Mouse (Mus musculus) C2C12 (cell line): Measurements from ENCODE around the gene 9530077C05Rik. TPM values are rescaled to one million over a fixed set of nuclear protein-coding genes. Genes with fewer than 3 reads are reported as not detected.
A peak's percentile ranks its signal among the peaks of the same experiment; 100 is the strongest.

ENCODE experiments used
- H3K27me3 ChIP-seq: one replicate; pipeline ENCODE4 v1.6.1; 2011; ENCODE audit not compliant: control insufficient read depth, insufficient read depth, insufficient read length
- H3K36me3 ChIP-seq: one replicate; pipeline ENCODE4 v1.6.1; 2011; ENCODE audit not compliant: control insufficient read depth, insufficient read depth
- H3K4me3 ChIP-seq: one replicate; pipeline ENCODE4 v1.5.1; 2011; ENCODE audit warnings: mild to moderate bottlenecking, control low read depth; ENCODE audit not compliant: poor library complexity, insufficient read depth, severe bottlenecking
- H3K79me2 ChIP-seq: one replicate; pipeline ENCODE4 v1.6.1; 2011; ENCODE audit not compliant: control insufficient read depth, insufficient read depth
- H3K79me3 ChIP-seq: one replicate; pipeline ENCODE4 v1.6.1; 2011; ENCODE audit warnings: low read depth, control low read depth
- H3ac ChIP-seq: one replicate; pipeline ENCODE3; 2011; ENCODE audit warnings: low read depth; ENCODE audit not compliant: control insufficient read depth, insufficient read length
- CEBPB ChIP-seq: IDR thresholded peaks from one replicate; pipeline ENCODE4 v1.6.1; 2011; ENCODE audit warnings: low read depth, mild to moderate bottlenecking, control low read depth, moderate library complexity
- CTCF ChIP-seq: IDR thresholded peaks from one replicate; pipeline ENCODE4 v1.5.1; 2011; ENCODE audit not compliant: control insufficient read depth, insufficient read depth, insufficient read length
- FOSL1 ChIP-seq: IDR thresholded peaks from one replicate; pipeline ENCODE4 v1.8.0; 2011; ENCODE audit warnings: mild to moderate bottlenecking, low read length; ENCODE audit not compliant: poor library complexity, insufficient read depth, severe bottlenecking
- MAX ChIP-seq: IDR thresholded peaks from one replicate; pipeline ENCODE4 v1.6.1; 2011; ENCODE audit warnings: mild to moderate bottlenecking, control low read depth
- MYOD1 ChIP-seq: IDR thresholded peaks from one replicate; pipeline ENCODE4 v1.6.1; 2011; ENCODE audit warnings: low read depth; ENCODE audit not compliant: control insufficient read depth, insufficient read length
- MYOG ChIP-seq: IDR thresholded peaks from one replicate; pipeline ENCODE4 v1.6.1; 2011; ENCODE audit not compliant: control insufficient read depth, insufficient read length; ENCODE audit errors: extremely low read depth
- USF1 ChIP-seq: IDR thresholded peaks from one replicate; pipeline ENCODE4 v1.6.1; 2011; ENCODE audit warnings: low read depth, mild to moderate bottlenecking, control low read depth, moderate library complexity
- polyA plus RNA-seq: library from polyadenylated mRNA; unstranded; fragments of >200 nt; fragmentation: generic; extraction: Trizol; gene quantifications from one replicate; pipeline ENCODE4 v1.2.1, GENCODE M21; 2012; ENCODE audit warnings: missing spikeins

The 9530077C05Rik gene
- polyA plus RNA-seq, 1 experiment, result 1.0 TPM

DNA sequence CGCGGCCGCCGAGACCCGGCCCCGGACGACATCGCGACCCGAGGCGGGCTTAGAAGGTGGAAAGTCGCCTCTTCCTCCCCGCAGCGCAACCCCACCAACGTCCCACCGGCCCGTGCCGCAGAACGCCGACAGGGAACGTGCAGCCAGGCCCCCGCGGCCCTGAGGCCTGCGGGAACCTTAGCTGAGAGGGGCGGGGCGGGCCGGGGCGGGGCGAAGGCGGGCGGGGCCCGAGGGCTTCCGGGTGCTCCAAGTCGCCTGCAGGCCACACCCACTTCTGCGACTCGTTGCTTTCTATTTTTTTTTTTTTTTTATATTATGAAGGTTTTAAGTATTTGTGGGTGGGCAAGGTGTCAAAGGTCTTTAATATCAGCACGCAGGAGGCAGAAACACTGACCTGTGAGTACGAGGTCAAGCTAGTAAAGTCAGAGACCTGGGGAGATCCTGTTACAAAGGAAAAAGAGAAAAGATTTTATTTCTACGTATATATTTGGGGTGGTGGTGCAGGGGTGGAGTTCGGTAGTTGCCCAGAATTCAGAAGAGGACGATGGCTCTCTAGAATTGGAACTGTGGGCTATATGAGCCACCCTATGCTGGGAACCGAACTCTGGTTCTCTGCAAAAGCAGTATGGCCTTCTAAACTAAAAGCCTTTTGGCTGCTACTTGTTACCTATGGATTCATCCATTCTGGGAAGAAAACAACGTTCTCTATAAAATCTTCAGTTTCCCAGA is 57.0 kb downstream of the 9530077C05Rik start:
- peaks cover 10% of the 10 kb centered on the region for H3K36me3 ChIP-seq
- H3ac ChIP-seq, result peak overlapping the region; percentile 89
- H3K79me2 ChIP-seq, result peaks cover 22% of the 10 kb centered on the region
- TF ChIP-seq CTCF, result no peak
- TF ChIP-seq FOSL1, result no peak
- no peak for TF ChIP-seq CEBPB
- TF ChIP-seq MYOD1, result no peak
- TF ChIP-seq MAX, result no peak
- TF ChIP-seq MYOG, result no peak
- TF ChIP-seq USF1, result no peak
- H3K79me3 ChIP-seq, result peaks cover 4% of the 10 kb centered on the region
- H3K27me3 ChIP-seq, result no peaks in the 10 kb centered on the region
- peak overlapping the region; percentile 53 for H3K4me3 ChIP-seq

DNA sequence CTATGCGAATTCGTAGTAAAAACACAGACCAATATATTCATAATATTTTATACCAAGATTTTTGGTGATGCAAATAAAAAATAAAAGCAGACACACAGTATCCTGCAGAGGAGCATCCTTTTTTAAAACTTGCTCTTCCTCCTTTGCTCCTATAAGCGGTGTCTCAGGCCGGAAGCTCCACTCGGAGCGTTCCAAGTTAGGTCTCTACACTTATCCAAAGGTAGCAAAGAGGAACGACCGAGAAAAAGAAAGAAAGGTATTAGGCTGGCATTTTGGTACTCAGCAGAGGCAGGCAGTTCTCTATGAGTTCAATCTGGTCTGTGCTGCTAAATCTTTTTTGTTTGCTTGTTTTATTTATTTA is 57.6 kb downstream of the 9530077C05Rik start:
- no peaks in the 10 kb centered on the region for H3K27me3 ChIP-seq
- H3K79me2 ChIP-seq, result peaks cover 22% of the 10 kb centered on the region
- no peak overlapping the region for H3ac ChIP-seq
- H3K79me3 ChIP-seq, result peaks cover 4% of the 10 kb centered on the region
- H3K36me3 ChIP-seq, result peaks cover 10% of the 10 kb centered on the region
- TF ChIP-seq FOSL1 (no peak), CTCF (no peak), MYOG (no peak), MAX (no peak), USF1 (no peak), MYOD1 (no peak), CEBPB (no peak)
- no peak overlapping the region for H3K4me3 ChIP-seq

DNA sequence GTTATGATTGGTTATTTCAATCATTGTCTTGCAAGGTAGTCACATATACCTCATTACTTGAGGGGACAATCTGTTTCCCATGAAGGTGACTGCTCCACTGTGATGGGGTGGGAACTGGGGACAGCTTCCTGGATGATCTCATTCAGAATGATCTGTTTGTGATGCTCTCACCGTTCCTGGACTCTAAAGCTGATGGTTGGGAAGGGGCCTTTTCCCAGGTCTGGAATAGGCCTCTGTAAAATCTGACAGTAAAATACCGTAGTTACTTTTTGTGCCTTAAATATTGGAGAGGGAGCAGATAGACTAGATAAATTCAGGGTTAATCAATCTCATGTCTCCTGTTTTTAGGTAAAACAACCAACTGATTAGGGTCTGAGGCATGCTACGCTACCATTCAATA is 58.3 kb downstream of the 9530077C05Rik start, which contains the start of gene Rp9:
Rp9 (minus strand) TSS at position 101 of the 400 bp plus-strand sequence.
- Histone ChIP-seq H3K36me3 (peaks cover 10% of the 10 kb centered on the region), H3K79me2 (peaks cover 22% of the 10 kb centered on the region), H3K79me3 (peaks cover 4% of the 10 kb centered on the region), H3K27me3 (no peaks in the 10 kb centered on the region), H3K4me3 (no peak within 1 kb of the TSS), H3ac (no peak within 1 kb of the TSS)
- no peak for TF ChIP-seq MAX
- no peak for TF ChIP-seq MYOD1
- no peak for TF ChIP-seq FOSL1
- no peak for TF ChIP-seq MYOG
- TF ChIP-seq CEBPB, result no peak
- no peak for TF ChIP-seq CTCF
- TF ChIP-seq USF1, result no peak

DNA sequence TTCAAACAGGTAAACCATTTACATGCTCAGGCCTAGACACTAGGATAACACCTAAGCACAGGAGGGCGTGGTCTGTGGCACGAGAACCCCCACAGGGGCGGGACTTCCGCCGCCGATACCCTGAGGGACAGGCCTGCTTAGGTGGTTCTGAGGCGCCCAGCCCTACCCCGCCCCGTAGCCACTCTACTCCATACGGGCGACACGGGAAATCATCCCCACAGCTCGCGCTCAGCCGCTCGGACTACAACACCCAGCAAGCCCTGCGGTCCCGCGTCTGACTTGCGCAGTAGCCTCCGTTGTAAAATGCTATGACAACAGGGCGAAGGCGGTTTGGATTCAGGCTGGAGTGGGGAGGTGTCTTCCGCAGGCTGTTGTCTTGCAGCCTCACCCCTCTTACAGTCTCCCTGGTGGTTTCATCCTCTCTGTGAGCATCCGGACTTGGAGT is 64.1 kb downstream of the 9530077C05Rik start, which contains the start of gene Bbs9:
Bbs9 (plus strand) TSS at position 292 of the 445 bp plus-strand sequence.
- Histone ChIP-seq H3K79me3 (no peaks in the 10 kb centered on the region), H3K79me2 (no peaks in the 10 kb centered on the region), H3K4me3 (peak within 1 kb of the TSS; percentile 44), H3K27me3 (no peaks in the 10 kb centered on the region), H3K36me3 (no peaks in the 10 kb centered on the region), H3ac (peak within 1 kb of the TSS; percentile 69)
- TF ChIP-seq FOSL1 (no peak), MYOD1 (no peak)

GRCm38 (mm10) chr9:22476265-22476664 is 65.0 kb downstream of the 9530077C05Rik start:
- TF ChIP-seq USF1 (peak; percentile 64), CEBPB (no peak), MYOD1 (no peak), MYOG (no peak), MAX (no peak), FOSL1 (no peak)
- Histone ChIP-seq H3K27me3 (no peaks in the 10 kb centered on the region), H3K36me3 (no peaks in the 10 kb centered on the region)

DNA sequence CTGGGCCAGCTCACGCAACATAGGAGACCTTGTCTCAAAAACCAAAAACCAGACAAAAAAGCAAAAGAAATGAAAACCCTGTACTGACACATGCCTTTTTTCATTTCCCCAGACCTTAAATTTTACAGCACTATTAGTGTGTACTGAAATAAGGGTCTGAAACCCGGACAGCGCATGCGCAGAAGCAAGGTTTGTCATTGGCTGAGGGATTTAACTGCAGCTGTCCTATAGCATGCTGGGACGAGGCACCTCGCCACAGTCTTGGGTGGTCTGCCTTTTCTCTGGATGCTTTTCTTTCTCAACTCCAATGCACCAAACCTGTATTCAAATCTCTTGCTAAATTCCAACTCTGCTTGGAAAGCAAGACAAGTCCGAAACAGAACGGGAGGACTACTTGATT is 67.6 kb downstream of the 9530077C05Rik start:
- TF ChIP-seq MYOD1 (no peak), MAX (no peak), CTCF (no peak)
- Histone ChIP-seq H3K79me3 (no peaks in the 10 kb centered on the region), H3K36me3 (no peaks in the 10 kb centered on the region), H3K27me3 (no peaks in the 10 kb centered on the region), H3K79me2 (no peaks in the 10 kb centered on the region), H3ac (no peak overlapping the region), H3K4me3 (no peak overlapping the region)

More at GRCm38 (mm10) chr9:22476265-22476664, 65.0 kb downstream of the 9530077C05Rik start:
- H3K4me3 ChIP-seq, result peak overlapping the region; percentile 44
- H3ac ChIP-seq, result peak overlapping the region; percentile 69
- no peaks in the 10 kb centered on the region for H3K79me2 ChIP-seq
- H3K79me3 ChIP-seq, result no peaks in the 10 kb centered on the region
